Mouse (Mus musculus) frontal cortex, postnatal 10 days (tissue): ENCODE results near the gene Slf1.
"Not testable (repeated sequence)": the region's sequence is repeated elsewhere in the genome, so short reads cannot be mapped to it uniquely, and the experiment has no call there.

Experiments
- DNase-seq, 2 experiments: peaks; one replicate each; pipeline ENCODE4 v3.0.0; 2022; ENCODE audit warnings: low spot score in 2 of 2, mixed read lengths in 1 of 2

The Slf1 gene

GRCm38 (mm10) chr13:77134931-77135620 is at the start of gene Slf1, which contains the start of gene 2210408I21Rik:
Slf1 (minus strand) TSS chr13:77135473.
2210408I21Rik (plus strand) TSS chr13:77135540.
- peak; percentile 78 to 88 for DNase-seq

- DNase-seq = no peak
These were observed 42.7 kb upstream of the Slf1 start for GRCm38 (mm10) chr13:77177931-77178330.

- no peak for DNase-seq
These were observed 5.6 kb upstream of the Slf1 start for GRCm38 (mm10) chr13:77140890-77141289.

- peak in 1 of 2 experiments; percentile 9 for DNase-seq
These were observed 328 bp upstream of the Slf1 start for GRCm38 (mm10) chr13:77135621-77135981.

- DNase-seq = no peak
These were observed 4.1 kb downstream of the Slf1 start for GRCm38 (mm10) chr13:77131132-77131531.

GRCm38 (mm10) chr13:77128240-77128639 is 7.0 kb downstream of the Slf1 start:
- DNase-seq = no peak

GRCm38 (mm10) chr13:77125159-77125558 is 10.1 kb downstream of the Slf1 start:
- DNase-seq = no peak

GRCm38 (mm10) chr13:77118695-77119094 is 16.6 kb downstream of the Slf1 start:
- DNase-seq = no peak

- no peak for DNase-seq
These were observed 27.5 kb downstream of the Slf1 start for GRCm38 (mm10) chr13:77107734-77108133.

GRCm38 (mm10) chr13:77092876-77093275 is 42.4 kb downstream of the Slf1 start:
- not testable (repeated sequence) for DNase-seq

GRCm38 (mm10) chr13:77072030-77072429 is 63.2 kb downstream of the Slf1 start:
- no peak for DNase-seq

GRCm38 (mm10) chr13:77068847-77069246 is 66.4 kb downstream of the Slf1 start:
- DNase-seq = no peak

- no peak for DNase-seq
These were observed 72.1 kb downstream of the Slf1 start for GRCm38 (mm10) chr13:77063221-77063620.

- no peak for DNase-seq
These were observed 85.5 kb downstream of the Slf1 start for GRCm38 (mm10) chr13:77049736-77050135.

GRCm38 (mm10) chr13:77048461-77048860 is 86.8 kb downstream of the Slf1 start:
- no peak for DNase-seq

GRCm38 (mm10) chr13:77047179-77047931 is 87.9 kb downstream of the Slf1 start:
- DNase-seq = no peak

- DNase-seq = no peak
These were observed 88.9 kb downstream of the Slf1 start for GRCm38 (mm10) chr13:77046416-77046815.

- DNase-seq = no peak
These were observed 89.9 kb downstream of the Slf1 start for GRCm38 (mm10) chr13:77045375-77045774.

- no peak for DNase-seq
These were observed 91.9 kb downstream of the Slf1 start for GRCm38 (mm10) chr13:77043375-77043774.

GRCm38 (mm10) chr13:77029594-77029993 is 105.7 kb downstream of the Slf1 start:
- no peak for DNase-seq

- DNase-seq = no peak
These were observed 116.4 kb downstream of the Slf1 start for GRCm38 (mm10) chr13:77018851-77019250.

GRCm38 (mm10) chr13:77003684-77004083 is 131.6 kb downstream of the Slf1 start:
- no peak for DNase-seq

- no peak for DNase-seq
These were observed 132.6 kb downstream of the Slf1 start for GRCm38 (mm10) chr13:77002628-77003027.
